Mouse (Mus musculus) liver, embryonic 11.5 days (tissue): ENCODE measurements around the gene Ube2f. TPM values are rescaled to one million over a fixed set of nuclear protein-coding genes. Genes with fewer than 3 reads are reported as not detected.

ENCODE experiments used
- ATAC-seq: fragments of 200-750 bp; cut with Nextera tagmentation; replicated peaks from 2 replicates; pipeline ENCODE4 v1.8.0; 2017; ENCODE audit warnings: moderate number of reproducible peaks, mild to moderate bottlenecking, moderate TSS enrichment, moderate library complexity; ENCODE audit not compliant: low FRiP score
- DNase-seq: peaks from one replicate; pipeline ENCODE4 v3.0.0-alpha.2; 2017; ENCODE audit warnings: low spot score
- H3K27ac ChIP-seq: fragments of 300-500 bp; sonication (generic); 2 replicates; pipeline ENCODE4 v1.5.1; 2014; ENCODE audit warnings: mild to moderate bottlenecking, low read depth, low read length, control low read depth
- H3K27me3 ChIP-seq: fragments of 300-500 bp; sonication (generic); replicated peaks from 2 replicates; pipeline ENCODE4 v1.6.1; 2014; ENCODE audit warnings: low read length, mixed read lengths; ENCODE audit not compliant: control insufficient read depth, insufficient read depth
- H3K36me3 ChIP-seq: fragments of 300-500 bp; sonication (generic); 2 replicates; pipeline ENCODE4 v1.6.1; 2014; ENCODE audit warnings: mild to moderate bottlenecking, low read length, moderate library complexity, mixed read lengths; ENCODE audit not compliant: control insufficient read depth, insufficient read depth
- H3K4me1 ChIP-seq: fragments of 300-500 bp; sonication (generic); replicated peaks from 2 replicates; pipeline ENCODE4 v1.6.1; 2014; ENCODE audit warnings: low read length, mixed read lengths; ENCODE audit not compliant: control insufficient read depth, insufficient read depth
- H3K4me2 ChIP-seq: fragments of 300-500 bp; sonication (generic); 2 replicates; pipeline ENCODE4 v1.6.1; 2014; ENCODE audit warnings: mild to moderate bottlenecking, control low read depth, moderate library complexity
- H3K4me3 ChIP-seq: fragments of 300-500 bp; sonication (generic); 2 replicates; pipeline ENCODE4 v1.5.1; 2014; ENCODE audit warnings: low read depth, low read length, control low read depth
- H3K9ac ChIP-seq: fragments of 300-500 bp; sonication (generic); 2 replicates; pipeline ENCODE4 v1.6.1; 2014; ENCODE audit warnings: low read depth, low read length, control low read depth
- H3K9me3 ChIP-seq: fragments of 300-500 bp; sonication (generic); 2 replicates; pipeline ENCODE4 v1.6.1; 2016; ENCODE audit warnings: low read length, inconsistent platforms, mixed read lengths; ENCODE audit not compliant: control insufficient read depth
- WGBS: fragments of 180-500 bp; shearing (Covaris S2); extraction: QIAGEN DNeasy Blood & Tissue Kit; methylation state at CpG from one replicate; pipeline ENCODE4 v1.1.7; 2014; 5-methylcytosine and 5-hydroxymethylcytosine counted together
- polyA plus RNA-seq: library from polyadenylated mRNA; unstranded; fragments of >200 nt; fragmentation: Nextera tagmentation; extraction: Ambion mirVana; gene quantifications from 2 replicates; pipeline ENCODE4 v1.2.1, GENCODE M21; 2014

Ube2f gene
- polyA plus RNA-seq, 1 experiment from 2014 or later: 78.5 TPM

DNA sequence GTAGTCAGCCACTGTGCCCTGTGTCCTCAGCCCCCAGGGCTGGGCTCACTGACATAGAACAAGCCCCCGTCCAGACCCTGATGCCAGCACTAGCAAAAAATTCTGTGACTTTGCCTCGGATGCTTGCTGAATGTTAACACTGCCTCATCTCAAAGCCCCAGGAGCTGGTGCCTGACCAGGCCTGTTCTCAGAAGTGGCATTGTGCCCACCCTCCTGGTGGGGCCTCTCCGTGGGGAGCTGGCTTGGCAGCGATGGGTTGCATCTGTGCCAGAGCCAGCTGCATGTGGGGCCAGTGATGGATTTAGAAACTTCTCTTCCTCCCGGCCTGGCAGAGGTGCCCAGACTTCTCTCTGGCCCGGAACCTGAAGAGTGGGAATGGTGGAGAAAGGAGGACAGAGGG, 40.3 kb upstream of the Ube2f start:
- Histone ChIP-seq H3K4me3 (no peak overlapping the region), H3K9ac (no peak overlapping the region), H3K4me2 (no peak overlapping the region), H3K9me3 (no peaks in the 10 kb centered on the region), H3K27ac (no peak overlapping the region), H3K27me3 (0 out of 2 replicates have a peak, but pooled peaks cover 3% of the 10 kb centered on the region), H3K36me3 (no peaks in the 10 kb centered on the region), H3K4me1 (no peaks in the 10 kb centered on the region)
- no peak for ATAC-seq
- DNase-seq: no peak
- 86% methylated on average over 6 of the region's 6 CpGs for WGBS

DNA sequence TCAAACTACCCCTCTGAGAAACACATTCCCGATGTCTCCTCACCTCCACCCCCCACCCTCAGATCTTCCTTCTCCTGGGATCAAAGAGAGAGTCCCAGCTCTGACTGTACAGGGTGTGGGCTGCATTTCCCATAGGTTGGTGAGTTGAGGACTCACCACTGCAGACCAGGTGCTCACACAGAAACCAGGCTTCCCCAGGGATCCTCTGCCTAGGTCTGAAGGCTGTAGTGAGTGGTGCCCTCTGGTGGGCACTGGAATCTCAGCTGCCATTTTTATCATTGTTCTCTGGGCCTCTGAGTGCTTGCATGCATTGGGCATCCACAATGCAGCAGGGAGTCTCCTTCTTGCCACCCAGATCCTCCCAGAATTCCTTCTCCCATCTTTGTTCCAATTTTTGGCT, 39.0 kb upstream of the Ube2f start:
- H3K9me3 ChIP-seq: no peaks in the 10 kb centered on the region
- peak; percentile 50 for DNase-seq
- no peak for ATAC-seq
- H3K27me3 ChIP-seq: 0 out of 2 replicates have a peak, but pooled peaks cover 3% of the 10 kb centered on the region
- 73% methylated on average over 1 of the region's 1 CpGs for WGBS
- no peak overlapping the region for H3K9ac ChIP-seq
- H3K4me1 ChIP-seq: no peaks in the 10 kb centered on the region
- no peak overlapping the region for H3K27ac ChIP-seq
- H3K4me3 ChIP-seq: no peak overlapping the region
- no peak overlapping the region for H3K4me2 ChIP-seq
- H3K36me3 ChIP-seq: no peaks in the 10 kb centered on the region

DNA sequence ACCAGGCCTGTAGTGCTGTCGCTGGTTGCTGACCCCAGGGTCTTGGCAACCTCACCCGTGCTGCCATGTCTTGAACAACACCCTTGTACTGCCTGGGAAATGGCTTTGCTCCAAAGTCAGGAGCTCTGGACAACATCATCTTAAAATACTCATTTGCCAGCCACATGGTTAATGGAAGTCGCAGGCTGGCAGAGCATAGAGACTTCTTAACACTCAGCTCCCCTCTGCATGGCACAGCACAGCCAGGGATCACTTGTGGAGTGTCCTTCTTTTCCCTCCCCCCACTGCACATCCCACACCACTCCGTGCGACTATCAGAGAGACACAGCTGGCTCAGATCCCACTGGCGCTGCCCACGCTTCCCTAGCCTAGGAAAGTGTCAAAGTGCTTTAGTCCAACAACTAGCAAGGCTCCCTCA, 38.5 kb upstream of the Ube2f start:
- H3K4me1 ChIP-seq: no peaks in the 10 kb centered on the region
- H3K9ac ChIP-seq: no peak overlapping the region
- H3K27ac ChIP-seq: no peak overlapping the region
- no peak for ATAC-seq
- H3K9me3 ChIP-seq: no peaks in the 10 kb centered on the region
- no peak overlapping the region for H3K4me2 ChIP-seq
- WGBS: 76% methylated on average over 7 of the region's 7 CpGs
- H3K4me3 ChIP-seq: no peak overlapping the region
- no peaks in the 10 kb centered on the region for H3K36me3 ChIP-seq
- no peak for DNase-seq
- 0 out of 2 replicates have a peak, but pooled peaks cover 3% of the 10 kb centered on the region for H3K27me3 ChIP-seq

DNA sequence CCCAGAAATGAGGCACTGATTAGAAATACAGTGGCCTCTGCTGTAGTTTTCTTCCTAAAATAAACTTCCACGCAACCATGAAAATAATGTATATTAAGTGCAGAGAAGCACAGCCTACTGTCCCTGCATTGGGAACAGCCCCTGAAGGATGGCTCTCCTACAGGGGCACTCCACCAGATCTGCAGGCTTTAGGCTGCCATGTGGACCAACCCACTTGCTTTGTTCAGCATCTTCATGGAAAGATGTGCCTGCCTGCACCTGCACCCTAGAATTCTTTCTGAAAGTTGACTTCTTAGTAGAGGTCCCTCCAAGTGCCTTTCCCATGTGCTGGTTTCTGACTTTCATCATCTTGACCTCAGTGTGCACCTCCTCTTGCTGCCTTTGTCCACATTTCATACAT, 34.8 kb upstream of the Ube2f start:
- Histone ChIP-seq H3K9me3 (no peaks in the 10 kb centered on the region), H3K4me1 (0 out of 2 replicates have a peak, but pooled peaks cover 3% of the 10 kb centered on the region), H3K27me3 (no peaks in the 10 kb centered on the region), H3K36me3 (no peaks in the 10 kb centered on the region), H3K27ac (no peak overlapping the region), H3K9ac (no peak overlapping the region), H3K4me2 (no peak overlapping the region), H3K4me3 (no peak overlapping the region)
- DNase-seq: no peak
- WGBS: 89% methylated on average over 1 of the region's 1 CpGs
- no peak for ATAC-seq

DNA sequence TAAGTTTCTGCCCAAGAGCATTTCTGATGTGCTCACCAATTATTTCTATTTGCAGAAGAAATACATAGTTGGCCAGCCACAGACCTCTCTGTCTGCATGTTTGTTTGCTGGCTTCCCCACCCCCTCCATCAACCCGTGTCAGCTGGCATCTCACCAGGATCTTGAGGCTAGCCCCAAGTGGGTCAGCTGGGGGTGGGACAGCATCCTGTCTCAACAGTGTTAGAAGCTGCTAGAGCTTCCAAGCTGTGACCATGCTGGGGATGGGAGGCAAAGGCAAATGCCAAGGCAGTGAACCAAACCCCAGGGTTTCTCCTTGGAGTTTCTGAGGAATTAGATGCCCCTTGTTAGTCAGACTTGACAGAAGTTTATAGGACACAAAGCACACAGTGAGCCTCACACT, 34.1 kb upstream of the Ube2f start:
- Histone ChIP-seq H3K9ac (no peak overlapping the region), H3K36me3 (no peaks in the 10 kb centered on the region), H3K4me2 (no peak overlapping the region), H3K9me3 (no peaks in the 10 kb centered on the region), H3K4me1 (0 out of 2 replicates have a peak, but pooled peaks cover 4% of the 10 kb centered on the region), H3K27me3 (no peaks in the 10 kb centered on the region), H3K4me3 (no peak overlapping the region), H3K27ac (no peak overlapping the region)
- DNase-seq (no peak), ATAC-seq (no peak)
- 23% methylated on average over 1 of the region's 1 CpGs for WGBS

DNA sequence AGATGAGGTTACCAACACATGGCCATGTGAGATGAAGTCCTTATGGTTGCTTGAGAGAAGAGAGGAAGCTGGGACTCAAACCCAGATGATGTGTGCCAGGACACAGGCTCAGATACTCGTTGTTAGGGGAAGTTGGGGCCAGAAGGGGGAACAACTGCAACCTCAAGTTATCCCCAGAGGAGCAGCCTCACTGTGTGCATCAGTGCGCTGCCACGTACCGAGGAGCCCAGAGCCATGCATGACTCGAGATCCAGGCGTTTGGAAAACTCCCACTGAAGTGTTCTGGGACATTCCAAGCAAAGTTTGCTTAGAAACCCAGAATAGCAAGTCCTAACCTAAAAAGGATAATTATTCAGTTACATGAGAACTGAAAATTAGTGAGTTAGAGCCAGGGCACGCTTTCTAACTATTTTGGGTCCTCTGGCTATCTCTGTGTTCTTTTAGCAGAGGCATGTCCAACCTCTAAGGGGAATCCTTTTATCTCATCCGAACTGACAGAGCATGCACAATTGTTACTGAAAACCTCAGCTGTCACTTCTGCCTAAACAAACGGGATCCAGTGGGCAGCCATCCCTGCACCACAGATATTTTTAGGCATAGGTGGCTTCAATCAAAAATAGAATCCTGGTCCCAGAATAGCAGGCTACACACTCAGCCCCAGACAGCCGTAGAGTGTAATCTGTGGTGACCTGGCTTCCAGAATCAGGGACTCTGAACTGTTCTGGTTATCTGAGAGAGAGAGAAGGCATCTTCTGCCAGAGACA, 33.4 kb upstream of the Ube2f start:
- ATAC-seq: no peak
- no peak overlapping the region for H3K4me2 ChIP-seq
- no peak overlapping the region for H3K4me3 ChIP-seq
- WGBS: 29% methylated on average over 10 of the region's 10 CpGs
- no peak for DNase-seq
- no peaks in the 10 kb centered on the region for H3K9me3 ChIP-seq
- no peaks in the 10 kb centered on the region for H3K27me3 ChIP-seq
- H3K4me1 ChIP-seq: 0 out of 2 replicates have a peak, but pooled peaks cover 4% of the 10 kb centered on the region
- H3K36me3 ChIP-seq: no peaks in the 10 kb centered on the region
- H3K27ac ChIP-seq: no peak overlapping the region
- no peak overlapping the region for H3K9ac ChIP-seq

DNA sequence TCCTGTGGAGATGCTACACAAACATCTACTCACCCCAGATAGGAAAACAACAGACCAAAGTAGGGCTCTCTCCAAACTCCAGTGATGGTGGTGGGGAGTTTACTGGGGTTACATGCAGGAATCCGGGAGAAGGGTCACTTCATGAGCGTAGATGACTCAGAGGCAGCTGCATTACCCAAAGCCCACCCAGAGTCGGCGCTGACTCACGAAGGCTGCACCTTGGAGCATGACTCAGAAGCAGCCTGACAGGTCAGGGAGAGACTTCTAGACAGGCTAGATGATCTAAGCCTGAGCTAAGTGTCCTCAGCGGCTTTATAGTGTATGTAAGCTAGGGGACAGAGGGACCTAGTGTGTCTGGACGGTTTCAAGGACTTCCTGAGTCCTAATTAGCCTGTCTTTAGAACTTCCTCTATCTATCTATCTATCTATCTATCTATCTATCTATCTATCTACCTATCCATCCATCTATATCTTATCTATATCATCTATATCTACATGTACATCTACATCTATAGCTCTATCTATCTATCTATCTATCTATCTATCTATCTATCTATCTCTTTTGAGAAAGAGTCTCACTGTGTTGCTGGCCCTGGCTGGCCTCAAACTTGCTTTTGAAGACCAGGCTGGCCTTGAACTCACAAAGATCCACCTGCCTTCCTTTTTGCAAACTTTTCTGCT, 30.3 kb upstream of the Ube2f start:
- Histone ChIP-seq H3K4me1 (0 out of 2 replicates have a peak, but pooled peaks cover 4% of the 10 kb centered on the region), H3K9ac (no peak overlapping the region), H3K27me3 (no peaks in the 10 kb centered on the region), H3K4me3 (no peak overlapping the region), H3K4me2 (no peak overlapping the region), H3K27ac (no peak overlapping the region), H3K9me3 (no peaks in the 10 kb centered on the region), H3K36me3 (no peaks in the 10 kb centered on the region)
- ATAC-seq: no peak
- WGBS: 70% methylated on average over 7 of the region's 7 CpGs
- DNase-seq: no peak

DNA sequence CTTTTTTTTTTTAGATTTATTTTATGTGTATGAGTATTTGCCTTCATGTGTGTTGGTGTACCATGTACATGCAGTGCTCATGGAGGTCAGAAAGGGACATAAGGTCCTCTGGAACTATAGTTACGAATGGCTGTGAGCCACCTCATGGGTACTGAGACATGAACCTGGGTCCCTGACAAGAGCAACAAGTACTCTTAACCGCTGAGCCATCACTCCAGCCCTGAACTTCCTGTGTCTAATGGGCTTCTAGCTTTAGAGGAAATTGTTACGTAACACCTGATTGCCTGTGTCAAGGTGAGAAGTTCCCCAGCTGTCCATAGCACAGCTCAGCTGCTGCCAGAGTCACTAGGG, 29.8 kb upstream of the Ube2f start:
- Histone ChIP-seq H3K4me1 (0 out of 2 replicates have a peak, but pooled peaks cover 4% of the 10 kb centered on the region), H3K9me3 (no peaks in the 10 kb centered on the region), H3K4me3 (no peak overlapping the region), H3K9ac (no peak overlapping the region), H3K4me2 (no peak overlapping the region), H3K27me3 (no peaks in the 10 kb centered on the region), H3K27ac (no peak overlapping the region), H3K36me3 (no peaks in the 10 kb centered on the region)
- WGBS: 62% methylated on average over 3 of the region's 3 CpGs
- DNase-seq (no peak), ATAC-seq (no peak)

DNA sequence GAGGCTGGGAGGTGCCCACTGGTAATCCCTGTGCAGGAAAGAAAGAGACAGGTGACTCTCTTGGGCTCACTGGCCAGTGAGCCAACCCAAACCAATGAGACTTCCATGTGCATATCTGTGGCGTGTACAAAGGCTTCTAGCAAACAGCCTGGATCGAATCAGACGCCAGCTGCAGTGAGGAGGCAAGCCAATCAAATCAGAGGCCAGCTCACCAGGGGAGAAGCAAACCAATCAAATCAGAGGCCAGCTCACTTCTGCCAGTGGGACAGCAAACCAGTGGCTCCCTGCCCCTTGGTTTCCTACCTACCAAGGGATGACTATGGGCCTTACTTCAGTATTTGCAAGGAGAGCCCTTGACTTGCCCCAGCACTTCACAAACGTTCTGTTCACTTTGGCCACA, 23.5 kb upstream of the Ube2f start:
- Histone ChIP-seq H3K4me2 (no peak overlapping the region), H3K27me3 (no peaks in the 10 kb centered on the region), H3K27ac (no peak overlapping the region), H3K36me3 (no peaks in the 10 kb centered on the region), H3K4me3 (no peak overlapping the region), H3K9me3 (no peaks in the 10 kb centered on the region), H3K4me1 (peaks cover 12% of the 10 kb centered on the region; the same call in 1 of the 2 replicates), H3K9ac (no peak overlapping the region)
- WGBS: 72% methylated on average over 4 of the region's 4 CpGs
- no peak for DNase-seq
- ATAC-seq: no peak
